Mouse (Mus musculus): ENCODE data around the gene Irf1. TPM values are rescaled to one million over a fixed set of nuclear protein-coding genes. Genes with fewer than 3 reads are reported as not detected.

Irf1 gene
- polyA plus RNA-seq, 1 experiment = 169 TPM

GRCm38 (mm10) chr11:53803093-53803492 is 33.3 kb downstream of the Irf1 start:
- 35% methylated on average over 12 of the region's 12 CpGs for WGBS
- no peak for DNase-seq
- no peaks in the 10 kb centered on the region for H3K27me3 ChIP-seq (ENCODE audit: control insufficient read depth, insufficient read depth, low read length)
- H3K27ac ChIP-seq (ENCODE audit: control insufficient read depth, insufficient read depth, low read length) = no peak overlapping the region
- no peak overlapping the region for H3K4me3 ChIP-seq (ENCODE audit: control insufficient read depth, insufficient read depth, low read length)
- TF ChIP-seq CTCF (IDR thresholded peaks at IDR 0.05; ENCODE audit: borderline replicate concordance, control insufficient read depth, extremely low read depth, insufficient read depth, low read length, poor library complexity) (no peak), POLR2A (IDR thresholded peaks at IDR 0.05; ENCODE audit: control insufficient read depth, extremely low read depth, insufficient read depth, low read length, poor library complexity) (no peak)
- H3K36me3 ChIP-seq (ENCODE audit: control insufficient read depth, insufficient read depth, low read length) = no peaks in the 10 kb centered on the region
- H3K4me1 ChIP-seq (replicated peaks; ENCODE audit: control insufficient read depth, insufficient read depth, low read length) = peaks cover 26% of the 10 kb centered on the region

GRCm38 (mm10) chr11:53803494-53803893 is 33.7 kb downstream of the Irf1 start:
- Histone ChIP-seq H3K36me3 (ENCODE audit: control insufficient read depth, insufficient read depth, low read length) (no peaks in the 10 kb centered on the region), H3K27me3 (ENCODE audit: control insufficient read depth, insufficient read depth, low read length) (no peaks in the 10 kb centered on the region), H3K27ac (ENCODE audit: control insufficient read depth, insufficient read depth, low read length) (no peak overlapping the region), H3K4me1 (replicated peaks; ENCODE audit: control insufficient read depth, insufficient read depth, low read length) (peaks cover 26% of the 10 kb centered on the region), H3K4me3 (ENCODE audit: control insufficient read depth, insufficient read depth, low read length) (no peak overlapping the region)
- no peak for DNase-seq
- TF ChIP-seq POLR2A (IDR thresholded peaks at IDR 0.05; ENCODE audit: control insufficient read depth, extremely low read depth, insufficient read depth, low read length, poor library complexity) = no peak
- TF ChIP-seq CTCF (IDR thresholded peaks at IDR 0.05; ENCODE audit: borderline replicate concordance, control insufficient read depth, extremely low read depth, insufficient read depth, low read length, poor library complexity) = no peak
- WGBS = 61% methylated on average over 6 of the region's 6 CpGs

- TF ChIP-seq POLR2A (IDR thresholded peaks at IDR 0.05; ENCODE audit: control insufficient read depth, extremely low read depth, insufficient read depth, low read length, poor library complexity) (no peak), CTCF (IDR thresholded peaks at IDR 0.05; ENCODE audit: borderline replicate concordance, control insufficient read depth, extremely low read depth, insufficient read depth, low read length, poor library complexity) (no peak)
- Histone ChIP-seq H3K27ac (ENCODE audit: control insufficient read depth, insufficient read depth, low read length) (no peak overlapping the region), H3K4me1 (replicated peaks; ENCODE audit: control insufficient read depth, insufficient read depth, low read length) (peaks cover 21% of the 10 kb centered on the region), H3K36me3 (ENCODE audit: control insufficient read depth, insufficient read depth, low read length) (no peaks in the 10 kb centered on the region), H3K4me3 (ENCODE audit: control insufficient read depth, insufficient read depth, low read length) (no peak overlapping the region), H3K27me3 (ENCODE audit: control insufficient read depth, insufficient read depth, low read length) (no peaks in the 10 kb centered on the region)
- 89% methylated on average over 14 of the region's 14 CpGs for WGBS
- no peak for DNase-seq
Observed at GRCm38 (mm10) chr11:53804569-53805344, 34.9 kb downstream of the Irf1 start.

GRCm38 (mm10) chr11:53805786-53806185 is 36.0 kb downstream of the Irf1 start:
- no peak for DNase-seq
- 75% methylated on average over 9 of the region's 9 CpGs for WGBS
- H3K27me3 ChIP-seq (ENCODE audit: control insufficient read depth, insufficient read depth, low read length) = no peaks in the 10 kb centered on the region
- H3K36me3 ChIP-seq (ENCODE audit: control insufficient read depth, insufficient read depth, low read length) = no peaks in the 10 kb centered on the region
- H3K27ac ChIP-seq (ENCODE audit: control insufficient read depth, insufficient read depth, low read length) = no peak overlapping the region
- no peak overlapping the region for H3K4me3 ChIP-seq (ENCODE audit: control insufficient read depth, insufficient read depth, low read length)
- H3K4me1 ChIP-seq (replicated peaks; ENCODE audit: control insufficient read depth, insufficient read depth, low read length) = peaks cover 16% of the 10 kb centered on the region
- TF ChIP-seq CTCF (IDR thresholded peaks at IDR 0.05; ENCODE audit: borderline replicate concordance, control insufficient read depth, extremely low read depth, insufficient read depth, low read length, poor library complexity) (no peak), POLR2A (IDR thresholded peaks at IDR 0.05; ENCODE audit: control insufficient read depth, extremely low read depth, insufficient read depth, low read length, poor library complexity) (no peak)

GRCm38 (mm10) chr11:53809354-53809753 is 39.5 kb downstream of the Irf1 start:
- Histone ChIP-seq H3K27me3 (ENCODE audit: control insufficient read depth, insufficient read depth, low read length) (no peaks in the 10 kb centered on the region), H3K4me1 (replicated peaks; ENCODE audit: control insufficient read depth, insufficient read depth, low read length) (peaks cover under 1% of the 10 kb centered on the region; the same call in 1 of the 2 replicates), H3K36me3 (ENCODE audit: control insufficient read depth, insufficient read depth, low read length) (no peaks in the 10 kb centered on the region), H3K27ac (ENCODE audit: control insufficient read depth, insufficient read depth, low read length) (no peak overlapping the region), H3K4me3 (ENCODE audit: control insufficient read depth, insufficient read depth, low read length) (no peak overlapping the region)
- WGBS = 77% methylated on average over 5 of the region's 5 CpGs
- TF ChIP-seq POLR2A (IDR thresholded peaks at IDR 0.05; ENCODE audit: control insufficient read depth, extremely low read depth, insufficient read depth, low read length, poor library complexity) (no peak), CTCF (IDR thresholded peaks at IDR 0.05; ENCODE audit: borderline replicate concordance, control insufficient read depth, extremely low read depth, insufficient read depth, low read length, poor library complexity) (no peak)
- no peak for DNase-seq

- Histone ChIP-seq H3K4me1 (replicated peaks; ENCODE audit: control insufficient read depth, insufficient read depth, low read length) (no peaks in the 10 kb centered on the region; the same call in 1 of the 2 replicates), H3K27me3 (ENCODE audit: control insufficient read depth, insufficient read depth, low read length) (no peaks in the 10 kb centered on the region), H3K27ac (ENCODE audit: control insufficient read depth, insufficient read depth, low read length) (no peak overlapping the region), H3K4me3 (ENCODE audit: control insufficient read depth, insufficient read depth, low read length) (no peak overlapping the region), H3K36me3 (ENCODE audit: control insufficient read depth, insufficient read depth, low read length) (no peaks in the 10 kb centered on the region)
- DNase-seq = no peak
- WGBS = 54% methylated on average over 5 of the region's 5 CpGs
- TF ChIP-seq POLR2A (IDR thresholded peaks at IDR 0.05; ENCODE audit: control insufficient read depth, extremely low read depth, insufficient read depth, low read length, poor library complexity) = no peak
- no peak for TF ChIP-seq CTCF (IDR thresholded peaks at IDR 0.05; ENCODE audit: borderline replicate concordance, control insufficient read depth, extremely low read depth, insufficient read depth, low read length, poor library complexity)
Observed at GRCm38 (mm10) chr11:53810156-53810555, 40.3 kb downstream of the Irf1 start.

Data from thymus, adult 2 months (tissue).